Mouse (Mus musculus) gastrocnemius, adult 2 months (tissue): ENCODE results near the gene Cdkl5. TPM values are rescaled to one million over a fixed set of nuclear protein-coding genes. Genes with fewer than 3 reads are reported as not detected.

Experiments used
- DNase-seq: peaks from one replicate; pipeline ENCODE4 v3.0.0; 2022
- H3K27ac ChIP-seq: fragments of 200-600 bp; 2 replicates; pipeline ENCODE4 v1.8.1; 2022; ENCODE audit warnings: mild to moderate bottlenecking
- H3K4me3 ChIP-seq: fragments of 200-600 bp; 2 replicates; pipeline ENCODE4 v1.8.1; 2022; ENCODE audit warnings: mild to moderate bottlenecking, moderate library complexity
- CTCF ChIP-seq: fragments of 200-600 bp; IDR thresholded peaks from 2 replicates; pipeline ENCODE4 v1.8.1; 2022; ENCODE audit warnings: antibody characterized with exemption, mild to moderate bottlenecking, moderate library complexity
- intact Hi-C: fragments of 180-260 bp; cut with DNase I; formaldehyde crosslinking; loops from one replicate; pipeline ENCODE4 v1.15.1; 2025
- long read RNA-seq, 2 experiments: library from polyadenylated mRNA; stranded (forward); transcript quantifications; one replicate each; pipeline ENCODE4 v2.0.0; 2021
- total RNA-seq, 2 experiments: library from RNA; stranded (reverse); gene quantifications; 2 replicates each; pipeline ENCODE4 v1.2.3; 2021

Gene Cdkl5
- 1 to 10 TPM in 1 of 2 experiments, under 1 TPM in 1; 0.69 to 1.8 TPM for total RNA-seq
- long read RNA-seq, experiment 1 = 0 reads
- long read RNA-seq, experiment 2 = 0 reads

- intact Hi-C loops = no loop called here
- peak; percentile 95 for DNase-seq
- peak within 1 kb of the TSS; percentile 76 for H3K27ac ChIP-seq
- H3K4me3 ChIP-seq = peak within 1 kb of the TSS; percentile 86
- TF ChIP-seq CTCF = peak; percentile 49
These were observed at the start of gene Cdkl5 for GRCm38 (mm10) chrX:160994543-160995121. Gene Cdkl5 (minus strand): TSS chrX:160994704.

GRCm38 (mm10) chrX:161033235-161033803, 38.8 kb upstream of the Cdkl5 start:
- DNase-seq = no peak
- Histone ChIP-seq H3K27ac (no peak overlapping the region), H3K4me3 (no peak overlapping the region)
- TF ChIP-seq CTCF = peak; percentile 76
- intact Hi-C loops = loop anchor here (5.0 to 10.0 kb wide), 2 partner anchors 96 to 859 kb away; no protein-coding TSS in a partner anchor

GRCm38 (mm10) chrX:161032423-161032822, 37.9 kb upstream of the Cdkl5 start:
- no peak for DNase-seq
- intact Hi-C loops = loop anchor here (5.0 to 10.0 kb wide), 2 partner anchors 95 to 858 kb away; no protein-coding TSS in a partner anchor
- TF ChIP-seq CTCF = no peak; the same call in 1 of the 2 replicates

GRCm38 (mm10) chrX:161030233-161030632, 35.7 kb upstream of the Cdkl5 start:
- H3K27ac ChIP-seq = no peak overlapping the region
- H3K4me3 ChIP-seq = no peak overlapping the region
- TF ChIP-seq CTCF = peak; percentile 19; the same call in 1 of the 2 replicates
- no peak for DNase-seq
- intact Hi-C loops = loop anchor here (5.0 to 10.0 kb wide), 2 partner anchors 93 to 855 kb away; no protein-coding TSS in a partner anchor

More at GRCm38 (mm10) chrX:161032423-161032822, 37.9 kb upstream of the Cdkl5 start:
- Histone ChIP-seq H3K27ac (no peak overlapping the region), H3K4me3 (no peak overlapping the region)

GRCm38 (mm10) chrX:161024475-161024874, 30.0 kb upstream of the Cdkl5 start:
- no peak overlapping the region for H3K27ac ChIP-seq
- H3K4me3 ChIP-seq = no peak overlapping the region
- TF ChIP-seq CTCF = no peak
- intact Hi-C loops = no loop called here
- no peak for DNase-seq

- no peak overlapping the region for H3K4me3 ChIP-seq
- TF ChIP-seq CTCF = no peak
- no peak overlapping the region for H3K27ac ChIP-seq
- intact Hi-C loops = no loop called here
- DNase-seq = no peak
These were observed 27.0 kb upstream of the Cdkl5 start for GRCm38 (mm10) chrX:161021548-161021947.

- no peak for DNase-seq
- no peak overlapping the region for H3K4me3 ChIP-seq
- no peak for TF ChIP-seq CTCF
- H3K27ac ChIP-seq = no peak overlapping the region
- intact Hi-C loops = no loop called here
These were observed 23.7 kb upstream of the Cdkl5 start for GRCm38 (mm10) chrX:161018179-161018578.

GRCm38 (mm10) chrX:161006272-161006671, 11.8 kb upstream of the Cdkl5 start:
- intact Hi-C loops = no loop called here
- Histone ChIP-seq H3K27ac (no peak overlapping the region), H3K4me3 (no peak overlapping the region)
- no peak for TF ChIP-seq CTCF
- no peak for DNase-seq

GRCm38 (mm10) chrX:160996051-160996450, 1.5 kb upstream of the Cdkl5 start:
- intact Hi-C loops = no loop called here
- no peak for TF ChIP-seq CTCF
- Histone ChIP-seq H3K4me3 (no peak overlapping the region), H3K27ac (no peak overlapping the region)
- no peak for DNase-seq

GRCm38 (mm10) chrX:160995131-160995667, 695 bp upstream of the Cdkl5 start:
- no peak for TF ChIP-seq CTCF
- peak; percentile 47 for DNase-seq
- intact Hi-C loops = no loop called here
- Histone ChIP-seq H3K4me3 (peak overlapping the region; percentile 86), H3K27ac (peak overlapping the region; percentile 76)

- peak overlapping the region; percentile 86 for H3K4me3 ChIP-seq
- DNase-seq = peak; percentile 28
- intact Hi-C loops = no loop called here
- peak overlapping the region; percentile 74 for H3K27ac ChIP-seq
- no peak for TF ChIP-seq CTCF
These were observed 560 bp downstream of the Cdkl5 start for GRCm38 (mm10) chrX:160993749-160994539.

- no peak overlapping the region for H3K27ac ChIP-seq
- H3K4me3 ChIP-seq = no peak overlapping the region
- intact Hi-C loops = no loop called here
- TF ChIP-seq CTCF = no peak
- no peak for DNase-seq
These were observed 1.8 kb downstream of the Cdkl5 start for GRCm38 (mm10) chrX:160992703-160993102.
